Mouse (Mus musculus) heart, adult 2 months (tissue): ENCODE measurements around the gene Zap70.

Source experiments
- CTCF ChIP-seq: fragments of 200-600 bp; IDR thresholded peaks from 2 replicates; pipeline ENCODE4 v1.8.1; 2022; ENCODE audit warnings: antibody characterized with exemption, mild to moderate bottlenecking, moderate library complexity
- POLR2A ChIP-seq: fragments of 200-500 bp; IDR thresholded peaks from 2 replicates; pipeline ENCODE4 v1.6.1; 2011; ENCODE audit warnings: mild to moderate bottlenecking, low read depth, low read length, control low read depth; ENCODE audit not compliant: insufficient read depth

DNA sequence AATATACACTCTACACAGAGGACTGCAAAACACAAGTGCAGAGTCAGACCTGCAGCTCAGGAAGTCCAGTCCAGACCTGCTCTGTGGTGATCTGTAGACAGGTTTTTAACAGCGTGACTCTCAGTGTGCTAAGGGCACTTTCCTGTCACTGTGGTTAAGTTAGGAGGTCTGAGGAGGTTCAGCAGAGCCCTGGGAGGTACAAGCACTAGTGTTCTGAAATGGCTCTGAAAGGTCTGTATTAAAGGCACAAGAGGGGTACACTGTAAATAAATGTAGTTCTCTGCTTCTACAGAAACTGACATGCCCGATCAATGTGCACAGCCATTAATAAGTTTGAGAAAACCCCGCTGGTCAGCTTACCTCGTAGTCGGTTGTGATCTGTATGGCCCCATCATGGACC is 62.8 kb downstream of the Zap70 start:
- TF ChIP-seq CTCF (no peak), POLR2A (no peak)
